Mouse (Mus musculus): Measurements from ENCODE around the gene Fam131c.

Gene Fam131c

GRCm38 (mm10) chr4:141359222-141359621 is 8.8 kb upstream of the Fam131c start:
- no peak for DNase-seq (ENCODE audit: low spot score)

- no peak for DNase-seq (ENCODE audit: low spot score)
Observed at GRCm38 (mm10) chr4:141360846-141361245, 7.2 kb upstream of the Fam131c start.

DNA sequence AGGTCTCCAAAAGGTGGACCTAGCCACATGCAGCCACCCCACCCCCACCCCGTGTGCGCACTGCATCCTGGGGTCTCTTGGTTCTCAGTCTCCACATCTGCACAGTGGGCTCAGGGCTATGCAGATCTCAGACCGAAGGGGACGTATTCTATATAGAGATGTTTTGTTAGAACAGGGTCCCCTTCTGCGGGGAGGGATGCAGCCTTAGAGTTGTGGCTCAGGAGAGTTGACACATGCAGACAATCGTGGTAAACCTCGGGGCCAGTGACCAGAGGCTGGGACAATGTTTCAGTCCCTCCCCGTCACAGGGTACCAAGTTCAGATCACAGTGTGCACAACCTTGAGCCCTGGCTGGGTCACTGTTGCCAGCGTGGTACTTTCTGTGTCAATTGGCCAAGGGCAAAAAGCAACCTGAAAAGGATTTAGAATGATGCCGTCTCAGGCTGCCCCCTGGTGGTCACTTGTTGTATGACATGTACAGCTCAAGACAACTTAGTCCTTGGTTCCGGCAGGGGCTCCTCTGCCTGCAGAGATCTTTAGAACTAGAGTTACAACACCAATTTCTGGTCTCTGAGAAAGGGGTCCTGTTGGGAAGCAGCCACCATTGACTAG is 5.0 kb upstream of the Fam131c start:
- DNase-seq (ENCODE audit: low spot score) = peak; percentile 24

GRCm38 (mm10) chr4:141365126-141365525 is 2.9 kb upstream of the Fam131c start:
- no peak for DNase-seq (ENCODE audit: low spot score)

GRCm38 (mm10) chr4:141365876-141366275 is 2.1 kb upstream of the Fam131c start:
- no peak for DNase-seq (ENCODE audit: low spot score)

- DNase-seq (ENCODE audit: low spot score) = no peak
Observed at GRCm38 (mm10) chr4:141372426-141372825, 4.4 kb downstream of the Fam131c start.

DNA sequence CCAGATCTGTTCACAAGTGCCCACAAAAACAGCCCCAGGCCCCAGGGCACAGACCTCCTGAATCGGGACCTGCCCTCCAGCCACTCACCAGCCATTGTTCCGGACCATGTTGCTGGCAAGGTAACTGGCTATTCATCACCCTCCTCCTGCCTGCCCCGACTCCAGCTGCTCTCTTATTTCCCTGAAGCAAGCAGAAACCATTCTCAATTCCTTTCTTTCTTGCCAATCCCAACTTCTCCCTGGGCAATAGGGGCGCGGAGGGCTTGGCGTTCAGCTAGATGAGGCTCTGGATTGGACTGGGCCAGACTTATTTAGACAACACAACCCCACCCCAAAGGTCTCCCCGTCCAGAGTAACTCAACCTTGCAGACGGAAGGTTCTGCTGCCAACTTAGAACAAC is 11.7 kb downstream of the Fam131c start:
- DNase-seq (ENCODE audit: low spot score) = no peak

- no peak for DNase-seq (ENCODE audit: low spot score)
Observed at GRCm38 (mm10) chr4:141382406-141382805, 14.4 kb downstream of the Fam131c start.

DNA sequence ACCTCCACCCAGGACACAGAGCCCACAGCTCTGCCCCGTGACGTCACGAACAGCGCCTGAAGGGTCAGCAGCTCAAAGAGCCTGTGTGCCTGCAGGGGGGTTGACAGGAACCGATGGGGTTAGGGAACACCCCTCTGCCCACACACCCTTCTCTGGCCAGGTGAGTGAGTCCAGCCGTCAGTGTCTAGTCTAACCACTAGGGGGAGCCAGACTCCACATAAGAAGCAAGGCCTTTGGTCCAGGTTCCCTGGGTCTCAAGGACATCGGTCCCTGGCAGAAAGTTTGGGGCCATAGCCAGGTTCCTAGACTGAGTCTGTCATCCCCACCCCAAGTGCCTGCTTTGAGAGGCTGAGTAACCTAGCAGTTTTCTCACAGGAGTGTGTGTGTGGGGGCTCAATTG is 17.3 kb downstream of the Fam131c start:
- no peak for DNase-seq (ENCODE audit: low spot score)

DNA sequence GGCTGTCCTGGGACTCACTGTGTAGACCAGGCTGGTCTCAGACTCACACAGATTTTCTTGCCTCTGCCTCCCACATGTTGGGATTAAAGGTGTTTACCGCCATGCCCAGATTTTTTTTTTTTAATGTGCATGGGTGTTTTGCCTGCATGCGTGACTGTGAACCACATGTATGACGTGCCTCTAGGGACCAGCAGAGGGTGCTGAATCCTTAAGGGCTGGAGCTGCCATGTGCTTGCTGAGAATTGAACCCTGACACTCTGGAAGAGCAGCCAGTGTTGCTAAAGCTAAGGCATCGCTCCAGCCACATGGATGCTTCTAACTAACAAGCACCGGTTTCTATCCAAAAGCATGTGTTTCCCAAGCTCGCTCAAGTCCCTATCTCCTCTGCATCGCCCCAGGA is 18.1 kb downstream of the Fam131c start:
- DNase-seq (ENCODE audit: low spot score) = no peak

GRCm38 (mm10) chr4:141387093-141387784 is 19.2 kb downstream of the Fam131c start:
- DNase-seq (ENCODE audit: low spot score) = peak; percentile 37

GRCm38 (mm10) chr4:141387933-141388332 is 19.9 kb downstream of the Fam131c start:
- no peak for DNase-seq (ENCODE audit: low spot score)

DNA sequence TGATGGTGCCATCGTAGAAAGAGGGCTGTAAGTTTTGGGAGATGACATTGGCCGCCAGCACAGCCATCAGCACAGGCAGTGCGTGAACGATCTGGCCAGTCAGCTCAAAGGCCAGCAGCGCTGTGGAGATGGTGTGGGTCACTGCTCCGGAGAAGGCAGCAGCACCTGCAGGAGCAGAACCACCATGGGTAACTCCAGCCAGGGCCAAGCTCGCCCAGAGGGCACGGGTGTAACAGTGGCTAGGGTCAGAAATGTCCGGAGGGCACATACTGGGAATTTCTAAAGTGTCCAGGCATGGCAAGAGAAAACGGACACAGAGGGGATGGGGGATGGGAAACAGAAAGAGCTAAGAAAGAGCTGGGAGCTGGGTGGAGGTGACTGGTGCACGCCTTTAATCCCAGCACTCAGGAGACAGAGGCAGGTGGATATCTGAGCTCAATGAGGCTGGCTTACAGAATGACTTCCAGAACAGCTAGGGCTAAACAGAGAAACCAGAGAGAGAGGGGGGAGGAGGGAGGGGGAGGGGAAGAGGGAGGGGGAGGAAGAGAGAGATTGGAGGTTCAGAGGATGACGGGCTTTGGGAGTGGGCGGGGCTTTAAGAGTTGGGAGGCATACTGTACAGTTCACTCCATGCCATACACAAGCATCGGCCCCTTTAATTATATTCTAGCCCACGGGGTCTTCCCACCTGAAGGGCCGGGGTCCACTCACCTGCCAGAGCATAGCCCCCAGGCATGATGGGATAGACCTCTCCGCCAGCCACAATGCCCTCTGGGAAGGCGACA is 21.5 kb downstream of the Fam131c start:
- DNase-seq (ENCODE audit: low spot score) = no peak

- no peak for DNase-seq (ENCODE audit: low spot score)
Observed at GRCm38 (mm10) chr4:141391293-141391692, 23.3 kb downstream of the Fam131c start.

- DNase-seq (ENCODE audit: low spot score) = no peak
Observed at GRCm38 (mm10) chr4:141394751-141395150, 26.7 kb downstream of the Fam131c start.

- DNase-seq (ENCODE audit: low spot score) = no peak
Observed at GRCm38 (mm10) chr4:141397861-141398260, 29.8 kb downstream of the Fam131c start.

- no peak for DNase-seq (ENCODE audit: low spot score)
Observed at GRCm38 (mm10) chr4:141398545-141398944, 30.5 kb downstream of the Fam131c start, which contains the start of gene Clcnka. Gene Clcnka (minus strand): TSS chr4:141398724.

DNA sequence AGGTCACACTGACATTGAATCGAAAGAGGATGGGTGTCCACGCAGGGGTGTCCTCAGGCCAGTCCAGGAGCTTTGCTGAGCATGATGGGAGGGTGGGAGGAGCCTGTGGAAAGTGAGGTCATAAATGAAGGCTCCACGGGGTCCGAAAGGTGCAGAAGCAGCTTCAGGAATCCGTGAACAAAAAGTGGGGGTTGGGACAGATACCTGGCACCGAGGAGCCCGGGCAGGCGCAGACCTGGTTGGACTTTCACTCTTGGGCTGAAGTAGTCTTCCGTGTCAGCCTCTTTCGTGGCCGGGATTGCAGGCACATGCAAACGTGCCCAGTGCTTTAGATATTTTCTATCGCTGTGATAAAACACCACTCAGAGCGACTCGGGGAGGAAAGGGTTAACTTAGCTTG is 32.2 kb downstream of the Fam131c start:
- no peak for DNase-seq (ENCODE audit: low spot score)

- peak; percentile 81 for DNase-seq (ENCODE audit: low spot score)
Observed at GRCm38 (mm10) chr4:141404518-141405313, 36.7 kb downstream of the Fam131c start.

DNA sequence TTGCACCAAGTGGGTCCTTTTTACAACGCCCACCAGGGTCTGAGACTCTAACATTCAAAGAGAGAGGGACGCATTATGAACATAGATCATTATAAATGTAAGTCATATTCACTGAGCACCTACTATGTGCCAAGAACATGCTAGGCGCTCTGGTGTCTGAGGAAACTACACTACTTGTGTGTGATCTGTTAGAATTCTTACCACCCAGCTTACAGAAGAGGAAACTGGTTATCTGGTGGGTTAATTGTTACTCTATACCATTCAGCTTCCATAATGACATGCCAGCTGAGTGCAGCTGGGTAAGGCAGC is 37.2 kb downstream of the Fam131c start:
- no peak for DNase-seq (ENCODE audit: low spot score)

GRCm38 (mm10) chr4:141406516-141407299 is 38.7 kb downstream of the Fam131c start:
- DNase-seq (ENCODE audit: low spot score) = no peak

DNA sequence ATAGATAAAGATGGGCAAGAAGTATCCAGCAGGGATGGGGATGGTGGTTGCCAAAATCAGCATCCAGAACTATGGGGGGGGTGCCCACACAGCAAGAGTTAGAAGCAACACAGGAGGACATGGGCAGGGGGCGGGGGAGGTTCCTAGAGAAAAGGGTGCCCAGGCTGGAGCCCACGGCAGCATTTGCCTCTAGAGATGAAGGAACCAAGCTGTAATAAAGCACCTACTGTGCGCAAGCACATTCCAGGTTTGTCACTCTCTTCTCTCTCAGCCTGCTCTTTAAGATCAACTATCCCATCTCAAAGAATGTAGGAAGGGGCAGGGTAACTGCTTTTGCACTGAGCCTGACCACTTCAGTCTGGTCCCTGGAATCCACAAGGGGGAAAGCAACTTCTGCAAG is 40.6 kb downstream of the Fam131c start:
- DNase-seq (ENCODE audit: low spot score) = no peak

Measured in left cerebral cortex, adult 11 months (tissue).